Mouse (Mus musculus) liver, postnatal 0 days (tissue): ENCODE measurements around the gene Kdelr3.

Experiments used
- CTCF ChIP-seq: sonication (generic); IDR thresholded peaks from 2 replicates; pipeline ENCODE4 v1.5.1; 2016; ENCODE audit warnings: antibody characterized with exemption, low read depth
- EP300 ChIP-seq: IDR thresholded peaks from 2 replicates; pipeline ENCODE4 v1.6.1; 2016; ENCODE audit warnings: antibody characterized with exemption, low read depth, mild to moderate bottlenecking

- TF ChIP-seq CTCF = no peak
- no peak for TF ChIP-seq EP300
These were observed 45.1 kb upstream of the Kdelr3 start for GRCm38 (mm10) chr15:79471095-79471494.
